Mouse (Mus musculus): ENCODE results near the gene Tbl3.
"Not testable (repeated sequence)": the region's sequence is repeated elsewhere in the genome, so short reads cannot be mapped to it uniquely, and the experiment has no call there.

Gene Tbl3

DNA sequence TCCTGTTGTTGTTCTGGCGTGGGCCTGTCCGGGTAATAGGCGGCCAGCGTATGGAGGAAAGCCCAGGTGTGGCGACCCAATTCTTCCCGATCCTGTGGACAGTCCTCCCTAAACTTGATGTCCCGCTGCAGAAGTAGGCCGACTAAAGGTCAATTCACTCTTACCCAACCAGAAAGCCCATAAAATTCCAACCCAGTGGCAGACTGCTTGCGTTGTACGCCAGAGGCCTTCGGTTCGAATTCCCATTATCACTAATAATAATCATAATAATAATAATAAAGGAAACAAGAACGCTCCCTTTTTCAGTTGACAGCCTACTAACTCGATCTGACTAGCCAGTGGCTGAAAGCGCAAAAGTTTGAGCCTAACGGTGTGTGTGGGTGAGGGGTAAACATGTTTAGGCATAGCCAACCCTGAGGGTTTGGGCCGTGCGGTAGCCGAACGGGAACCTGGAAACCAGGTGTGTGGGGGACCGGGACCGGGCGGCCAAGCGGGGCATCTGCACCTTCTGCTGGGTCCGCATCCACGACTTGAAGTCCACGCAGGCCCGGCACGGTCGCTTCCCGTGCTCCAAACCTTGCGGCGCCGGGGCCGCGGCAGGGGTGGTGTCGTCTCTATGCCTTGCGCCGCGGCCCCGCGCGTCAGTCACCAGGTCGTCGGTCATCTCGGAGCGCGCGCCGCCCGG lies 12.0 kb downstream of the Tbl3 start:
- no peak for DNase-seq

DNA sequence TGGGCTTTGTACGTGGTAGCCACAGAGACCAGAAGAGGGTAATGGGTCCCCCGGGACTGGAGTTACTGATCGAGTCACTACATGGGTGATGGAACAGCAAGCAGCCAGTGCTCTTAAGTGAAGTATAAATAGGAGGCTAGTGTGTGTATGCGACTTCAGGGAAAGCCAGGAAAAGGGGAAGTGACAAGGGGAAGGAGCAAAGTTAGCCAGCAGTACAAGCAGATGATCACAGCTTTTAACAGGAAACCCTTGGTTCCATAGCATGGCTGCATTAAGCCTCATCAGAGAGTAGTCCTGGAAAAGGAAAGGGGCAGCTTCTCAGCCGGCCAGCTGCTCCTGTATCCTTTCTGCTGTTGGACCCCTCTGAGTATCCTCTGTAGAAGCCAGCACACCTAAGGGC lies 15.1 kb downstream of the Tbl3 start:
- DNase-seq, result no peak

DNA sequence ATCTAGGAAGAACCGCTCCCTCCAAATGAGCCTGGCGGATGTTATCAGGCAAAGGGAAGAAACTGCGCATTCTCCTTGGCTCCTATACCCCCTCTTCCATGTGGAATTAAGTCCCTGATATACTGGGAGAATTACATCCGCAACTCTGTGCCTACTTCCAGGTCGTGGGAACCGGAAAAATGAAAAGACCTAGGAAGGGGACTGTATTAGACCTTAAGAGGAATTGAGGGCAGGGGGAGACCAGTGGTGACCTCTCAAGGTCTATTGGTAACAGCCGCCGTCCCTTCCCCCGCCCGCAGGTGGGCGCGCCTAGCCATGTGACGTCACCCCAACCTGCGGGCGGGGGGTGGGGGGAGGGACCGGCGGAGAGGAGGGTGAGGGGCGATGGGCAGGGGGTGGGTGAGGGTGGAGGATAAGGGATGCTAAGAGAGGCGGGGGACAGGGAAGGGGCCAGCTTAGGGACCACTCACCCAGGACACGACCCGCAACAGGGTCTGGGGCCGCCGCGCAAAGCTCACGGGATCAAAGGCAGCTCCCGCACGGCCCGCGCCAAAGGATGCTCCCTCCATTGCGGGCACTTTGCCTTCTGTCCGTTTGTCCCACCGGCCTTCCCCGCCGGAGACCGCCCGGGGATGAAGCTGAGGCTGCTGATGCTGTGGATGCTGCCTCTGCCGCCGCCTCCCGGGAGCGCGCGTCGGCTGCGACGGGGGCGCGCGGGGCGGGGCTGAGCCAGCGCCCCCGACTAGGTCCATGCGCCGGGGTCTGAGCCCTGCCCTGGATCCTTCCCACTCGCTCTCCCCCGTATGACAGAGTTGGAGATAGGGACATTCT lies 18.0 kb downstream of the Tbl3 start, which contains the start of gene Syngr3:
Gene Syngr3, minus strand, starts transcription at position 705 of the 831 bp plus-strand sequence.
- DNase-seq, result peak; percentile 77

DNA sequence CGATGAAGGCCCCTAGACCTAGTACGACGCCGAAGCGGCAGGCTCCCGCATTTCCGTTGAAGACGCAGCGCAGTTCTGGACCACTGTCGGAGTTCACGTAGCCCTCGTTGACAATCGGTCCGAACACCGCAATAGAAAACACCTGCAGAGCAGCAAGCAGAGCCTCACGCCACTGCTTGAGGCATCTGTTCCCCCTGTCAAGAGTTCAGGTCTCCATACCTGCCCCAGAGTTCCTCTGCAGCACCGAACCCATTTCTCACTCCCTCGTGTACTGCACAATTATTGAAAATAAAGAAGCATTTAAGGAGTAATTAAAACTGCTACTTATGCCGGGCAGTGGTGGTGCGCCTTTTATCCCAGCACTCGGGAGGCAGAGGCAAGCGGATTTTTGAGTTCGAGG lies 19.9 kb downstream of the Tbl3 start:
- no peak for DNase-seq

DNA sequence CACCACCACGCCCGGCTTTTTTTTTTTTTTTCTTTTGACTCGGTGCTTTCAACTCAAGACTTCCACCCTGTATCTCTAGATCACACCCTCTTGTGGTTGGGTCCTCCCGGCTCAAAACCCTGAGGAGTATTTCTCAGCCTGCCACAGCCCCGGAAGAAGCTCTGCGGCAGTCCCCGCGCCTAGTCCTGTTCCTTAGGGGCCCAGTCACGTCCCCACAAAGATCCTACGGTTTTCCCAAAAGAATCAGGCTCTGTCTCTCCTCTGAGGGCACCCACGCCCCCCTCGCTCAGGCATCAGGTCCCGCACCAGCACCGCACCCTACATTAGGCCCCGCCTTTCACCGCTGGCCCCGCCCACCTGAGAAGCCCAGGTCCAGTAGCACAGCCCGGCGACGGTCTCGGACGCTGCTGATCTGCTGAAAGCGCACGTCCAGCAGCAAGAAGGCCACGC lies 20.3 kb downstream of the Tbl3 start:
- no peak for DNase-seq

DNA sequence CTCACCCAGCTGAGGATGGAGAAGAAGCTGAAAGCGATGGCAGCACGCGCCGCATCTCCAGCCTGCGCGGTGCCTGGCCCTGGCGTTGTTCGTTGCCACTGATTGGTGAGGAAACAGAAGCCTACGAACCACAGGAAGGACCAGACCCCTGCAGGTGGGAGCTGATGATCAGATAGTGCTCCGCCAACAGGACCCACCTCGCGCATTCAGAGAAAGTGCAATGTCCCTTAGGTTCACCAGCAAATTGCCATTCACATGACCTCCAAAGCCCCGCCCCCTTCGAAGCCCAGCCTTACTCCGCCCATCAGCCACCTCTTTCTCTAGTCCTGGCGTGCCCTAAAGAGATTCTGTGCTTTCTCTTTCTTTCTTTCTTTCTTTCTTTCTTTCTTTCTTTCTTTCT lies 20.9 kb downstream of the Tbl3 start:
- DNase-seq, result no peak

DNA sequence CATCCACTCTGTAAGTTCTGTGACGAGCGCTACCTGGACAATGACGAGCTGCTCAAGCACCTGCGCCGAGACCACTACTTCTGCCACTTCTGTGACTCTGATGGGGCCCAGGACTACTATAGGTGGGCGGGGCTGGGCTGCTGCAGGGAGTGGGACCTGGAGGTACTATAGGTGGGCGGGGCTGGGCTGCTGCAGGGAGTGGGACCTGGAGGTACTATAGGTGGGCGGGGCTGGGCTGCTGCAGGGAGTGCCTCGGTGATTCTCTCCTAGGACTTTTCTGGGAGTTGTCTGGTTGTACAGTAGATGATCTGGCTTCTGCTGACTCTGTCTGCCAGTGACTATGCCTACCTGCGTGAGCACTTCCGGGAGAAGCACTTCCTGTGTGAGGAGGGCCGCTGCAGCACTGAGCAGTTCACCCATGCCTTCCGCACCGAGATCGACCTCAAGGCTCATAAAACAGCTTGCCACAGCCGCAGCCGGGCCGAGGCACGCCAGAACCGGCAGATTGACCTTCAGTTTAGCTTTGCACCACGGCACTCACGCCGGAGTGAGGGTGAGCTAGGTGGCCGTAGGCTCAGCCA lies 29.9 kb downstream of the Tbl3 start:
- no peak for DNase-seq

DNA sequence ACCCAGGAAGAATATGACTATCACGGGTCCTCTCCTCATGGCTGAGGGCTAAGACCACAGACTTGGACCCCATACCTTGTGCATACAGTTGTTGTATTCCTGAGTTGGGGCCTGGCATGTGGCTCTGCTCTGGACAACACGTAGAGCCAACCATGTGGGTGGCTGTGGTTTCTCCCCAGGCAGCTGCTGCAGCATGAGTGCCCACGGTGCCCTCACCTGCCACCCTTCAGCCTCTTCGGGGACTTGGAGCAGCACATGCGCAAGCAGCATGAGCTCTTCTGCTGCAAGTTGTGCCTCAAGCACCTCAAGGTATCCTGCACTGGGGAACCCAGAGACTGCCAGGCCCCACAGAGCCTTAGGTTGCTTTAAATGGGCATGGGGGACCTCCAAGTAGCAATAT lies 30.6 kb downstream of the Tbl3 start:
- DNase-seq, result no peak

DNA sequence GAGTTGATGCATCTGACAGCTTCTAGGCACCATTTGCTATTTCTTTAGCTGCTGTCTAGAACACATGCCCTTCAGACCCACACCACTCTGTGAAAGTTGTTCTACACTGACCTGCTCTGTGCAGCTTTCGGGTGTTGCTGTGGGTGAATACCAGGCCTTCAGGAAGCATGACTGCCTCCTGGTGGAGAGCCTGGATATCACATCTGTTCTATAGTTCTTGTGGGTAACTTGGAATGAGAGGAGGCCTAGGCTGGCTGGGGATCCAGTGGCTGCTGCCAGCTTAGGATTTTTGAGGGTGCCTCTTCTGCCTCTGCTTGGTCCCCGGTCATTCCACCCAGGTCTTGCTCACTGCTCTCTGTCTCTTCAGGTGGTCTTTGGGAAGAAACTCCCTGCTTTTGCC lies 31.3 kb downstream of the Tbl3 start:
- no peak for DNase-seq

DNA sequence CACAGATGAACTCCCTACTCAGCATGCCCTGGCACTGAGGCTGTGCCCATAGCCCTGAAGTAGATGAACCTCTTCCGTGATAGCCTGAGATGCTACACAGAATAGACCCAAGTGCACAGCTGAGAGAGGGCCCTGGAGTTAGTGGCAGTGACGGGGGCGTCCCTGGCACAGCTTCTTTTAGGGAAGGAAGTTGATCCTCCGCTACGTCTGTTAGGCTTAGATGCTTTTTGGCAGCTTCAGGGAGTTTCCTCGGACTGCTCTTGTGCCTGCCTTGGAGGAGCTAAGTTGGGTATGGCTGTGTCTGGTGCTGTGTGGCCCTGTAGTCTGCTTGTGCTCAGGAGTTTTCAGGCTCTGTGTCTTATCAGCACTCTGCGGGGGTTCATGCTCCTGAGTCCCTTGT lies 33.2 kb downstream of the Tbl3 start:
- DNase-seq, result no peak

DNA sequence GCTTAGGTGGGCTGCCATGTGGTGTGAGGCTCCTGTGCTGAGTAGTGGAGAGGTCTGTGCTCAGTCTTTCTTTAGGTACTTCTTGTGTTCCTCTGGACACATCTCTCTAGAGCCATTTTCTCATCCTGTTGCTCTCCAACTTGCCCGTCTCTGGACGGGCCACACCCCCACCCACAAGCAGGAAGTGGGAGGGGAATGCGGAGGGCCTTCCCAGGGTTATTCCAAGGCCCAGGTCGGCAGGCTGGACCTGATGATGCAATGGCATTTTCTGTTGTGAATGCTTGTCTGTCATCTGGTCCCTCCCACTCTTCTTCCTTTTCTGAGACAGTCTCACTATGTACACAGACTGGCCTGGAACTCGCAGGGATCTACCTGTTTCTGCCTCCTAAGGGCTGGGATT lies 35.3 kb downstream of the Tbl3 start:
- no peak for DNase-seq

DNA sequence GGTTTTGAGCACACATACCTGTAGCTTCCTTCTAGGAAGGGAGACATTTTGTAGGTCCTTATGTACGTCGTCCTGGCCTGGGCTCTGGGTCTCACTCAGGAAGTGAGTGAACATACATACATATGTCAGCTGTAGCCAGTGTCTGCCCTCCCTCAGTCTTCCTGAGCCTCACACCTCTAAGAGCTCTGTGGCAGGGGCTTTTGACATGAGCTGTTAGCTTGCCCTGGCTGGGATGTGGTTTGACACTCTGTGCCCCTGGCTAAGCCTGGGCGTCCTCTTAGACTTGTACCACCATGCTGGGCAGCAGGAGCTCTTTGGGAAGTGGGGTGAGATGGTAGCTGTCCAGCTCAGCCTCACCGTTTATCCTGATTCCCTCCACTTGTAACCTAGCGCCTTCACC lies 36.1 kb downstream of the Tbl3 start:
- DNase-seq, result no peak

DNA sequence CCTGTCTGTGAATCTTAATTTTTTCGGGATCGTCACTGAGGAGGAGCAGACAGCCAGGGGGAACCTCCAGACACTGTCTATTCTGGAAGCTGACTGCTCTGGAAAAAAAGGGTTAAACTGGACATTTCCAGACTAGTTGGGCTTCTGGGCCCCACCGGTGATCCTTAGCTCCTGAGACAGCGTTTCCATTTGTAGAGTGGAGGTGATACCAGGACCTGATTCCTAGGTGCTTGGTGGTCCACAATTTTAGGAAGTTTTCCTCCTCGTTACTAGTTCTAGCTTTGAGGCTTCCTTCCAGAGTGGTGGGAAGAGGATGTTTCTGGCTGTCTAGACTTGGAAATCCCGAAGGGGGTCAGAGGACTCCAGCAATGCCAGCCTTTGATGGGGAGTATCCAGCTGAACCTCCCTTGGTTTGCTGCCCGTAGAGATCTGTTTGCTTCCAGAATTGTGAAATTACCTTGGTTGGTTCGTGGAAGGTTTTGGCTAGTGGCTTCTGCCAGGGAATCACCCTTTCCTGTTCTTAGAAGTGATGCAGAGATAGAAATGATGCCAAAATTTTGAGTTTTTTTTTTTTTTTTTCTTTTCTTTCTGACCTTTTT lies 37.1 kb downstream of the Tbl3 start:
- DNase-seq, result peak; percentile 39

DNA sequence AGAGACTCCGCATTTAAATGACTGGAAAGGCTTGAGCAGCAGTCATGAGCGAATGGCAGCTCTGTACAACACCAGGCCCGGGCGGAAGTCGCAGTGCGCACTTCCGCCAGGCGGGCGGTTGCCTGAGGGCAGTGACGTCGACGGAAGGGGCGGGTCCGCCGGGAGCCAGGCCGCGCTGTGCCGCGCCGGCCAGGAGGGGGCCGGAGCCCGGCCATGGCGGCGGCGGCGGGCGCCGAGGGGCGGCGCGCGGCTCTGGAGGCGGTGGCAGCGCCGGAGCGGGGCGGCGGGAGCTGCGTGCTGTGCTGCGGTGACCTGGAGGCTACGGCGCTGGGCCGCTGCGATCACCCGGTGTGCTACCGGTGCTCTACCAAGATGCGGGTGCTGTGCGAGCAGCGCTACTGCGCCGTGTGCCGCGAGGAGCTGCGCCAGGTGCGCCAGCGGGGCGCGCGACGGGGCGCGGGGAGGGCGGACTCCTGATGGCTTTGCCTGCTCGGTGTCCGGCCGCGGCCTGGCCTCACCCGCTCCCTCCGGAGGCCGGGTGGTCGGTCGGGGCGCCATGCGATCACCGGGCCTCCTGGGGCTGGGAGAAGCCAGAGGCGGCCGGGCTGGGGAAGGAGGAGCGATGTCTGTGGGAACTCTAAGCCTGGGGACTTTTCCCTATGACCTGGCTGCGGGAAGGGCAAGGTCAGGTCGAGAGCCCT lies 37.8 kb downstream of the Tbl3 start, which contains the start of gene Zfp598:
Gene Zfp598, plus strand, starts transcription at position 143 of the 701 bp plus-strand sequence.
- DNase-seq, result peak; percentile 94

DNA sequence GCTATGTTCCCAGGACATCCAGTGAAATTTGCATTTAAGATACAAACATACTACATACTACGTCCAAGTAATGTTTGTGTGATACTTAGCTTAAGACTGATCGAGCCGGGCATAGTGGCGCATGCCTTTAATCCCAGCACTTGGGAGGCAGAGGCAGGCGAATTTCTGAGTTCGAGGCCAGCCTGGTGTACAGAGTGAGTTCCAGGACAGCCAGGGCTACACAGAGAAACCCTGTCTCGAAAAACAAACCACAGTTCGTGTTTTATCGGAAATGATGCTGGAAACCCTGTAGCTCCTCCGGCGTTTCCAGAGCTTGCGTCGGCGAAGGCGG lies 38.3 kb downstream of the Tbl3 start:
- DNase-seq, result not testable (repeated sequence)

DNA sequence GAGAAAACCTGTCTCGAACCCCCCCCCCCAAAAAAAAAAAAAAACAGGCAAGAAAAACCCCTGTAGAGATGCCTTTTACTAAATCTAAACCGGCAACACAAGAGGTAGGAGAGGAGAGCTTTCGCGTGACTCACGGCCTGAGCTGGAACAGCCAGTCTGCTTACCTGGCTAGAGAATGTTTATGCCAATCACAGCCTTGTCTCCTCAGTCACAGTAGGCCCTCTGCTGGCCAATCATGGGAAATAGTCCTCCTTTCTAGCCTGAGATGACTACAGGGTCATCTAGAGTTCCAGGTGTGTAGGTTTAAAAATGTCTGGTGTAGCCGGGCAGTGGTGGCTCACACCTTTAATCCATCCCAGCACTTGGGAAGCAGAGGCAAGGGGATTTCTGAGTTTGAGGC lies 40.0 kb downstream of the Tbl3 start:
- peak; percentile 84 for DNase-seq

DNA sequence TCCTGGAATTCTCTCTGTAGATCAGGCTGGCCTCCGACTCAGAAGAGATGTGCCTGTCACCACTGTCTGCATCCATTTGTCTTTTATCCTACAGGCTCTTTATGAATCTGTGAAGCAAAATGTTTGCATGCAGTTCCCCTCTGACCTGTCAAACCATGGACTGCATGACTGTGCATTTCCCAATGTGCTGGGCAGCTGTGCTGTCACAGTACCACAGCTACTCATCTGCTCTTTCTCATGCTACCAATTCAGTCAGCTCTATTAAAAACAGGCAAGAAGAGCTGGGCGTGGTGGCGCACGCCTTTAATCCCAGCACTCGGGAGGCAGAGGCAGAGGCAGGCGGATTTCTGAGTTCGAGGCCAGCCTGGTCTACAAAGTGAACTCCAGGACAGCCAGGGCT lies 40.4 kb downstream of the Tbl3 start:
- peak; percentile 43 for DNase-seq

DNA sequence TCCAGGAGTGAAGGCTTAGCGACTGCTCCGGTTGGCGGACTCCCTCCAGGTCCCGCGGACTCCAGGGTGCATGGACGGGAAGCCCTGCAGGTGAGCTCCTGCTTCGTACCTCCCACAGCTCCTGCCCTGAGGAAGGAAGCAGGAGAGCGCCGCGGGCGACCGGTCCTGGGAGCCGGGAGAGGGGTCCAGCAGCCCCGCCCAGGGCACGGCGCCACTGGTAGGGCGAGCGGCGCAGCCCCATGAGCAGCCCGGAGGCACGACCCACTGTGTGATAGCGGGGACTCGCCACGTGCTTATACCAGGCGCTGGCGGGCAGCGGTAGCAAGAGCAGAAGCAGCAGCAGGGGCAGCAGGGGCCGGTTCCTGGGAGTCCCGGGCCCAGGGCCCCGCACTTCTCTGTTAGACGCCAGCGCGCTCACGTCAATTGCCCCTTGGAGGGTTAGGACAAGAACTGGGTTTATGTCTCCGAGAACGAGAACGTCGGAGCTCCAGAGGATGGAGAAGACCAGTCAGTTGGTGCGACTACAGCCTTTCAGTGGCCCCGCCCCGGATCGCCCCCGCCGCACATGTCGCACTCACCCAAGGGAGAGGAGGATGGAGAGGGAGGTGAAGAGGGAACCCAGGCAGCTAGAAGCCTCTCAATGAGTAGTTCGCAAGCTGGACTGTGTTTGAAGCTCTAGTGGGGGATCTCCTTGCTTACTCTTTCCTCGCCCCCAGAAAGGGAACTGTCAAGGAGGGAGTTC lies 49.3 kb downstream of the Tbl3 start, which contains the start of gene Npw:
Gene Npw, minus strand, starts transcription at position 441 of the 742 bp plus-strand sequence.
- DNase-seq, result no peak

DNA sequence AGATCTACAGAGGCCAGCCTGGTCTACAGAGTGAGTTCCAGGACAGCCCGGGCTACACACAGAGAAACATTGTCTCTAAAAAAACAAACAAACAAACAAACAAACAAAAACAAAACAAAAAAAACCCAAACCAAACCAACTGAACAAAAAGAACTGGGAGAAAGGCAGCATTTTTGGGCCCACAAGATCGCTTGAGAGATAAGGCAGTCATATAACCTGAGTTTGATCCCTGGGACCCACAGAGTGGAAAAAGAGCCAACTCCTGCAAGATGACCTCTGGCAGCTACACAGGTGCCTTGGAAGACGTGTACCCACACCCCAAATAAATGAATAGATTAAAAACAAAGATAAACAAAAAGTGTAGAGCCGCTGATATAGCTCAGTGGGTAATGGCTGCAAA lies 52.5 kb downstream of the Tbl3 start:
- DNase-seq, result no peak

DNA sequence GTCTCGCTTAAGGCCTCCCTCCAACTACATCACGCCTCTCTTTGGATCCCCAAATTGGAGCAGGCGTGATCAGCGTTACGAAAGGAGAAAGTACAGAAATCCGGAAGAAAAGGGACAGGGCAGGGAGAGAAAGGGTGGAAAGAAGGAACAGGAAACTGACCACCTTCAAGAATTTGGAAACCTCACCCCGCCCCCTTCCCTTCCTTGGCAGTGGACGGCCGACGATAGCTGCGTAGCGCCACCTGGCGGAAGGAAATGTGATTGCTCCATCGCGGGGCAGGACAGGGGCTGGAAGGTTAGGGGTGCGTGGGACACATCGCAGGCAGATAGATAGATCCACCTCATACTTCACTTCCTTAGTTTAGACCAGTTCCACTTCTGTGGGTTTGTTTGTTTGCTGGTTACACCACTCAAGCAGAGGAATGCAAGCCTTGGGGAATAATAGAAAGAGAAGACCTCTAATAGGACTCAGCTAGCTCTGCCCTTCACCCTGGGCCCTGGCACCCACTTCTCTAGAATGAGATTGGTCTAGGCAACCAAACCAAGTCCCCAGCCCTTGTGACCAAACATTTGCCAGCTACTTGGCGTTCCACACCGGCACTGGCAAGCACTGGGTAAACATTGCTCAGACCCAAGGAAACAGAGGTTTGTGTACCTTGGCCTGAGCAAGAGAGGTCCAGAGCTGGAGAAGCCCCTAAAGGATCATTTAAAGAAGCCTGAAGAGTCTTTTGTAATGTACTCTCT lies 53.3 kb downstream of the Tbl3 start:
- peak; percentile 73 for DNase-seq

DNA sequence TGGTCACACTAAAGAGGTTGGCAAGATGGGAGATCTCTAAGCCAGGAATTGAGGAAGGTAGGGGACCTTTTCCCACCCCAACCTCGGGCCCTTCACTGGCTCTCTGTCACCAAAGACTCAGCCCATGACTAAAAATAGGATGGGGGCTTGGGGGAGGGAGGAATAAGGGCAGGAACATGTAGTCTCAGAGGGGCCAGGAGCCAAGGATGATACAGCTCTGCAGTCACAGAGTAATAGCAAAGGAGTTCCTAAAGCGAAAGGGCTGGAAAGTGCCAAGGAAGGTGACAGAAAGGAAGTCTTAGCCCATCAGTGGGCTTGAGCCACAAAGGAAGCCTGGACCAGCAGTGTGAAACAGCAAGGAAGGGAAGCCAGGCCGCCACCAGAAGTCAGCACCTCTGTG lies 55.6 kb downstream of the Tbl3 start:
- DNase-seq, result no peak
